Mouse (Mus musculus): ENCODE results near the gene Rnf123.

GRCm38 (mm10) chr9:108065491-108066011 lies 17.6 kb downstream of the Rnf123 start:
- TF ChIP-seq POLR2A (IDR thresholded peaks at IDR 0.05; ENCODE audit: extremely low read depth, insufficient read depth, low read length) (no peak), CTCF (IDR thresholded peaks at IDR 0.05; ENCODE audit: low read depth, low read length) (peak; percentile 75)
